Mouse (Mus musculus): Measurements from ENCODE around the gene Pde1c.

- TF ChIP-seq CTCF (IDR thresholded peaks at IDR 0.05; ENCODE audit: borderline replicate concordance, extremely low read depth, insufficient read depth, insufficient read length) (no peak), POLR2A (IDR thresholded peaks at IDR 0.05; ENCODE audit: borderline replicate concordance, extremely low read depth, insufficient read depth, insufficient read length, poor library complexity, severe bottlenecking) (no peak)
These were observed 396.7 kb downstream of the Pde1c start for GRCm38 (mm10) chr6:56172172-56172571.

Data from brain, embryonic 14.5 days (tissue).